Mouse (Mus musculus) heart, embryonic 14.5 days (tissue): ENCODE results near the gene Rps12. TPM values are rescaled to one million over a fixed set of nuclear protein-coding genes. Genes with fewer than 3 reads are reported as not detected.

Experiments
- polyA plus RNA-seq: library from polyadenylated mRNA; unstranded; fragments of >200 nt; fragmentation: Nextera tagmentation; extraction: Ambion mirVana; gene quantifications from 2 replicates; pipeline ENCODE4 v1.2.1, GENCODE M21; 2014

The Rps12 gene
- polyA plus RNA-seq, 1 experiment from 2014 or later: 122 TPM

Other genes starting within 250 kb of the Rps12 start
- 9.3 and 11.4 TPM in 2 replicates for gene Slc18b1, start 9.7 kb upstream of the Rps12 start, polyA plus RNA-seq
- 0.15 and 0.43 TPM in 2 replicates for gene Vnn3, start 64.2 kb upstream of the Rps12 start, polyA plus RNA-seq
- gene Vnn1, start 107.4 kb upstream of the Rps12 start, polyA plus RNA-seq: 3.7 and 4.5 TPM in 2 replicates
- gene Taar1, start 133.1 kb upstream of the Rps12 start, polyA plus RNA-seq: not detected in 2 replicates
- not detected in 2 replicates for gene Taar2, start 151.3 kb upstream of the Rps12 start, polyA plus RNA-seq
- not detected in 2 replicates for gene Taar3, start 162.3 kb upstream of the Rps12 start, polyA plus RNA-seq
- not detected in 2 replicates for gene Taar4, start 173.2 kb upstream of the Rps12 start, polyA plus RNA-seq
- not detected in 2 replicates for gene Taar5, start 183.4 kb upstream of the Rps12 start, polyA plus RNA-seq
- not detected in 2 replicates for gene Taar6, start 198.4 kb upstream of the Rps12 start, polyA plus RNA-seq
- not detected in 2 replicates for gene Taar7a, start 206.2 kb upstream of the Rps12 start, polyA plus RNA-seq
- gene Taar7b, start 212.7 kb upstream of the Rps12 start, polyA plus RNA-seq: not detected in 2 replicates
- not detected in 2 replicates for gene Taar7d, start 239.9 kb upstream of the Rps12 start, polyA plus RNA-seq